Mouse (Mus musculus) E14TG2a.4 (cell line): ENCODE measurements around the gene Tsga10ip.

Source experiments
- H3K27me3 ChIP-seq: 2 replicates; pipeline ENCODE4 v1.6.1; 2014; ENCODE audit warnings: low read length, control low read depth; ENCODE audit not compliant: insufficient read depth
- H3K36me3 ChIP-seq: 2 replicates; pipeline ENCODE4 v1.6.1; 2014; ENCODE audit warnings: low read length, control low read depth; ENCODE audit not compliant: insufficient read depth
- H3K4me1 ChIP-seq: replicated peaks from 2 replicates; pipeline ENCODE4 v1.6.1; 2014; ENCODE audit warnings: low read depth, low read length, control low read depth
- H3K4me3 ChIP-seq: replicated peaks from 2 replicates; pipeline ENCODE4 v1.5.1; 2014; ENCODE audit warnings: mild to moderate bottlenecking, low read length
- H3K9me3 ChIP-seq: 2 replicates; pipeline ENCODE4 v1.6.1; 2014; ENCODE audit warnings: low read length, control low read depth
- CTCF ChIP-seq: conservative IDR thresholded peaks from 2 replicates; pipeline ENCODE4 v1.5.1; 2014; ENCODE audit warnings: low read length
- NANOG ChIP-seq: IDR thresholded peaks from 2 replicates; pipeline ENCODE4 v1.6.1; 2014; ENCODE audit warnings: borderline replicate concordance, low read length, mixed read lengths
- POU5F1 ChIP-seq: IDR thresholded peaks from 2 replicates; pipeline ENCODE4 v1.6.1; 2014; ENCODE audit warnings: low read length, borderline replicate concordance

Tsga10ip gene

GRCm38 (mm10) chr19:5402293-5402692 is at the start of gene Tsga10ip:
TSS of gene Tsga10ip (minus strand) at chr19:5402526.
- Histone ChIP-seq H3K36me3 (no peaks in the 10 kb centered on the region), H3K4me3 (no peak within 1 kb of the TSS), H3K27me3 (no peaks in the 10 kb centered on the region), H3K4me1 (peaks cover 29% of the 10 kb centered on the region), H3K9me3 (no peaks in the 10 kb centered on the region)
- TF ChIP-seq CTCF: no peak
- no peak for TF ChIP-seq NANOG

- TF ChIP-seq POU5F1: no peak
- H3K4me1 ChIP-seq: peaks cover 52% of the 10 kb centered on the region
- H3K27me3 ChIP-seq: peaks cover 57% of the 10 kb centered on the region
- no peaks in the 10 kb centered on the region for H3K9me3 ChIP-seq
- peaks cover 33% of the 10 kb centered on the region for H3K36me3 ChIP-seq
- no peak overlapping the region for H3K4me3 ChIP-seq
Observed at GRCm38 (mm10) chr19:5451766-5452165, 49.4 kb upstream of the Tsga10ip start.

GRCm38 (mm10) chr19:5449673-5450072 is 47.3 kb upstream of the Tsga10ip start:
- Histone ChIP-seq H3K36me3 (peaks cover 21% of the 10 kb centered on the region), H3K4me3 (no peak overlapping the region), H3K4me1 (peaks cover 37% of the 10 kb centered on the region), H3K27me3 (peaks cover 70% of the 10 kb centered on the region), H3K9me3 (no peaks in the 10 kb centered on the region)
- no peak for TF ChIP-seq CTCF

GRCm38 (mm10) chr19:5448354-5449150 is 46.2 kb upstream of the Tsga10ip start:
- H3K4me1 ChIP-seq: peaks cover 30% of the 10 kb centered on the region
- peaks cover 10% of the 10 kb centered on the region for H3K36me3 ChIP-seq
- TF ChIP-seq NANOG (no peak), POU5F1 (no peak), CTCF (no peak)
- H3K27me3 ChIP-seq: peaks cover 73% of the 10 kb centered on the region
- no peaks in the 10 kb centered on the region for H3K9me3 ChIP-seq
- peak overlapping the region; percentile 83 for H3K4me3 ChIP-seq

- H3K4me3 ChIP-seq: peak within 1 kb of the TSS; percentile 83
- H3K4me1 ChIP-seq: peaks cover 30% of the 10 kb centered on the region
- no peaks in the 10 kb centered on the region for H3K9me3 ChIP-seq
- peaks cover 6% of the 10 kb centered on the region; the same call in 1 of the 2 replicates for H3K36me3 ChIP-seq
- H3K27me3 ChIP-seq: peaks cover 73% of the 10 kb centered on the region
- TF ChIP-seq CTCF (no peak), POU5F1 (no peak), NANOG (no peak)
Observed at GRCm38 (mm10) chr19:5447515-5448353, 45.4 kb upstream of the Tsga10ip start, which contains the start of gene Fosl1. TSS of gene Fosl1 (plus strand) at chr19:5447547.

GRCm38 (mm10) chr19:5445747-5446146 is 43.4 kb upstream of the Tsga10ip start:
- Histone ChIP-seq H3K36me3 (no peaks in the 10 kb centered on the region), H3K9me3 (no peaks in the 10 kb centered on the region), H3K4me1 (peaks cover 26% of the 10 kb centered on the region), H3K4me3 (no peak overlapping the region), H3K27me3 (peaks cover 65% of the 10 kb centered on the region)
- TF ChIP-seq POU5F1 (no peak), NANOG (no peak), CTCF (no peak)

GRCm38 (mm10) chr19:5444954-5445353 is 42.6 kb upstream of the Tsga10ip start:
- Histone ChIP-seq H3K4me1 (peaks cover 26% of the 10 kb centered on the region), H3K36me3 (no peaks in the 10 kb centered on the region), H3K4me3 (no peak overlapping the region), H3K9me3 (peaks cover 6% of the 10 kb centered on the region), H3K27me3 (peaks cover 57% of the 10 kb centered on the region)
- TF ChIP-seq NANOG (no peak), POU5F1 (no peak), CTCF (no peak)

GRCm38 (mm10) chr19:5444371-5444908 is 42.1 kb upstream of the Tsga10ip start:
- Histone ChIP-seq H3K4me1 (peaks cover 26% of the 10 kb centered on the region), H3K9me3 (peaks cover 6% of the 10 kb centered on the region), H3K27me3 (peaks cover 52% of the 10 kb centered on the region), H3K4me3 (no peak overlapping the region), H3K36me3 (no peaks in the 10 kb centered on the region)
- TF ChIP-seq POU5F1: no peak
- TF ChIP-seq NANOG: no peak
- TF ChIP-seq CTCF: no peak
